Mouse (Mus musculus): ENCODE measurements around the gene BC030499.

DNA sequence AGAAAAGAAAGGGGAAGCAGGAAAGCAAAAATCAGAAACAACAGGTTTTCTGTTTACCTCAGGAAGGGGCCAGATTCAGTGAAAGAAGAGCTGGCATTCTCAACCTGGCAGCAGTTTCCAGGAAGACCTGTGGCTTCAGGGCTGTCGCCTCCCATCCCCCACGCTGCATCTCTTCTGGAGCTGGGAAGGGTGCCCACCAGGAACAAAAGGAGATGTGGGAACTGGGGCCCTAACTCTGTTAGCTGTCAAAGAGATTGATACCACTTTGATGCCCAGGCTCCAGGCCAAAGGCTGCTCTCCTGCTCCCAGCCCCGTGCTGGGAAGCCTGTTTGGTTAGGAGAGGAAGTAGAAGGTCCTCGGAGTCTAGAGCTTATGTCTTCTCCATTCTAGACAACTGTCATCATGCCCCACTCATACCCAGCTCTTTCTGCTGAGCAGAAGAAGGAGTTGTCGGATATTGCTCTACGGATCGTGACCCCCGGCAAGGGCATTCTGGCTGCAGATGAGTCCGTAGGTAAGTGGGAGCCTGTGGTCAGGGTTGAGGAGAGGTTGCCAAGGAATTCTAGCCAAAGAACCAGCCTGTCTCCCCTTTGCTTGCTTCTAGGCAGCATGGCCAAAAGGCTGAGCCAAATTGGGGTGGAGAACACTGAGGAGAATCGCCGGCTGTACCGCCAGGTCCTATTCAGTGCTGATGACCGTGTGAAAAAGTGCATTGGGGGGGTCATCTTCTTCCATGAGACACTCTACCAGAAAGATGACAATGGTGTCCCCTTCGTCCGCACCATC, 33.6 kb downstream of the BC030499 start:
- no peak for TF ChIP-seq CTCF (IDR thresholded peaks at IDR 0.05; ENCODE audit: low read depth, low read length)
- TF ChIP-seq POLR2A (IDR thresholded peaks at IDR 0.05; ENCODE audit: insufficient read depth, low read length), result no peak
- TF ChIP-seq EP300 (IDR thresholded peaks at IDR 0.05; ENCODE audit: insufficient read depth, low read depth, low read length), result no peak

Measured in ES-Bruce4 (cell line).